Mouse (Mus musculus) left cerebral cortex, adult 11 months (tissue): ENCODE measurements around the gene Nfix.

ENCODE experiments used
- DNase-seq: peaks from one replicate; pipeline ENCODE4 v3.0.0; 2022; ENCODE audit warnings: low spot score

The Nfix gene

DNA sequence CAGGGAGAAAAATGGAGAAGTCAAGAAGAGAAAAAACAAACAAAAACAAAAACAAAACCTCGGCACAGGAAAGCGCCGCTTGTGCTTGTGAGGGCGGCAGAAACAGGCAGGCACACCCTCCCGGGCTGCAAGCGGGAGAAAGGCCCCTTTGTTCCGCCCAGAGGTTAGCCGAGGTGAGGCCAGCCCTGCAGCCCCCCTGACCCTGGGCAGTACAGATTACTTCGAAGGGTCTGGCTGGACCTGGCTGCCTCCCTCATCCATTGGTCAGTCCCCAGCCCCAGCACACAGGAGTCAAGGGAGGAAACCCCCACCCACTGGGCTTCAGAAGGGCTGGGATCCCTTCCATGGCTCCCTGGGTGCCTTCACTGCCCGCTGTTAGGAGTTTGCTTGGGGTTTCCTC, 61.9 kb downstream of the Nfix start:
- no peak for DNase-seq

DNA sequence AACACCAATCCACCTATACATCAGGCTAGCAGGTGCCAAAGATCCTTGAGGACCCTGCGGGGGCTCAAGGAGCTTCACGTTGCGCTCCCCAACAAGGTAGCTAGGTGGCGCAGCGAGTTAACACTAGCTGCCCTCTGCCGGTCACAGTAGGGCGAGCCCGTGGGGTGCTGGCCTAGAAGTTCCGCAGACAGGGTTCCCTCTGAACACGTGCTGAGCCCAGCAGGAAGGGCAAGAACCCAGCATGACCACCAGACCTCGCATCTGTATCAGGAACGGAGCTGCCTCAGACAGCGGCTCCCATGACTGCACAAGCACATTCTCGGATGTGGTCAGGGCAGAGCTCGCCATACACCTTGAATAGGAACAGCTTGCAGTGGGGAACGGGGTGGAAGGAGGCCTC, 62.5 kb downstream of the Nfix start:
- DNase-seq = no peak

DNA sequence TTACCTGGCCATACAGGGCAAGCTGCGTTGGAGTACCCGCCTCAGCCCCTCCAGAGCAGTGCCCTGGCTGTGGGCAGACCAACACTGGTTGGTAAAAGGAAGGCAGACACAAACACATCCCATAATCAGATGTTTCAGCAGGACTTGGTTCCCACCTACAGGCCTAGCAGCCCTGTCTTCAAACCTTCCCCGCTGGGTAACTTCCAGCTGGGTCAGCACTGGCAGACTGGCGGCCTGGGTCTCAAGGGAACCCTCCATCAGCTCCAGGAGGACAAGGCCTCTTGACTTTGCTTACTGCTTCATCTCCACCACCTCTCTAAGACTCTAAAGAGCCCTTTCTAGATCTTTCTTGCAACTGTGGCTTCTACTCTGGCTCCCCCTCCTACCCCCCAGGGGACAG, 63.6 kb downstream of the Nfix start:
- DNase-seq = no peak

DNA sequence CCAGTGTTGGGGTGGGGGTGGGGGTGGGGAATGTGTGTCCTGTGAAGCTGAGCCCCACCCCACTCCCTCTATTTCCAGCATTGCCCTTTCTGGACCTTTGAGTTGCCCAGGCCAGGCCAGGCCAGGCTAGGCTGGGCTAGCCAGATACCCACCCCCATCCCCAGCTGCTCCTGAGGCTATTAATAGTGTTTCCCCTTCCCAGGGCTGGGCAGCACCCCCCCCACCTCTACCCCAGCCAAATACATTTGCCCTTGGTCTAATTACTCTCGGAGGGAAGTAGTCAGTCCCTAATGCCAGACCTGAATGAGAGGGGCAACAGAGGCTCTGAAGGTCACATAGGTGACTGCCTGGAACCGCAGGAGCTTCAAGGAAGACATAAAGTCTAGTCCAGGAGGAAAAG, 64.5 kb downstream of the Nfix start:
- no peak for DNase-seq

DNA sequence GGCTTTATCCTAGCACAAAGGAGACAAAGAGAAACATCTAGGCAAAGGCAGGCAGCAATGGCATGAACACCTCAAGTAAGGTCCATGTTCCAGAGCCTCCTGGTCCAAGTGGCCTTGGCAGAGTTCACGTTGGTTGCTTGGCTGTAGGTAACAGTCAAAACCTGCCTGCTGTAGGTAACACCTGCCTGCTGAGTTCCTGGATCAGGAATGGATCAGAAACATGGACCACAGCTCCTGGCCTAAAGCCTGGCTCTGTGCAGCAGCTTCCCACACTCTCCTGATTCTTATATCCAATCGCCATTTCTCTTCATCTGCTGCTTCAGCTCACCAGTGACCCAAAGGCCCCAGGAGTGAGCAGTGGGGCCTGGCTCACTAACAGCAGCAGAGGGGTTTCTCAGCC, 65.5 kb downstream of the Nfix start:
- DNase-seq = no peak

DNA sequence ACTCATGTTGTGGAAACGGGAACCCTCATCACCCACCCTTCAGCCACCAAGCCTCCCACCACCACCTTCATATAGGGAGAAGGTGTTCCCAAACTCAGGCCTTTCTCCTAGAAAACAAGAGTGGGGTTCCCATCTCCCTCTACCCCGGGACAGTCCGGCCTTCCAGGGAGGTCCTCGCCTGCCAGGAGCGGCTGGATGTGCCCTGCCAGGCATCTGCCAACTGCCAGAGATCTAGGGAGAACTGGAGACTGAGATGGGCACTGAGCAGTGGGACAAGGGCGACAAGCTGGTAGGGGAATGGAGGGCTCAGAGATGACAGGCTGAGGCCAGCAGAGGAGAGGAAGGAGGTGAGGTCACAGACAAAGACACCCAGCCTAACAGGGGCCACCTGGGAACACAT, 66.2 kb downstream of the Nfix start:
- no peak for DNase-seq

DNA sequence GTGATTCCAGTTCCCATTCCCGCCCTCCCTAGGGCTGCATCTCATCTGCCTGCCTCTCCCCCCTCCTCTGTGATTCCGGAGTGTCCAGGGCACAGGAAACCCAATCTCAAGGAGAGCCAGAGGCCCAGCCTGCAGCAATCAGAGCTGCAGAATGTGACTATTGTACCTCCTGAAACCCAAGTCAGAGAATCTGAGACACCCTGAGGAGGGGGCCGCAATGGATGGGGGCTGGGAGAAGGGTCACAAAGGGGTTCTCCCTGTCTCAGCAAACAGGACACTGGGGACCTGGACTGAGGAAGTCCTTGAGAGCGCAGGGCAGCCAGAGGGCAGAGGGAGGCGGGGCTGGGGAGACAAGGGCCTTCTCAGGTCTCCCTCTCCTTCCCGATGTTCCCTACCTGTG, 67.1 kb downstream of the Nfix start:
- DNase-seq = no peak

DNA sequence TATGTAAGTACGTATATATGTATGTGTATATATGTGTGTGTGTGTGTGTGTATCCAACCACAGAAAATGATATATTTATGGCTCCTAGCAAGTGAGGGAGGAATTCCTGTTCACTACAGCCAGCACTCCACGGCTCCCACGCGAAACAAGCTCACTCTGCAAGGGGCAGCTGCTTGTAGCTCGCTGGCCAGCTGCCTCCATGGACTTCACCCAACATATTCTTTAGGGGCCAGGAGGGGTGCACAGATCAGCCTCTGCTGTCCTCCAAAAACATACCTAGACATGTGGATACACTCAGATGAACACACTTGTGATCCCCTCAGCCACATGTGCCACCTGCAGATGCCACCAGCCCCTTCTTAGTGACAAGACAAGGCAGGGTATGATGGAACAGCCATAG, 67.6 kb downstream of the Nfix start:
- DNase-seq = no peak

DNA sequence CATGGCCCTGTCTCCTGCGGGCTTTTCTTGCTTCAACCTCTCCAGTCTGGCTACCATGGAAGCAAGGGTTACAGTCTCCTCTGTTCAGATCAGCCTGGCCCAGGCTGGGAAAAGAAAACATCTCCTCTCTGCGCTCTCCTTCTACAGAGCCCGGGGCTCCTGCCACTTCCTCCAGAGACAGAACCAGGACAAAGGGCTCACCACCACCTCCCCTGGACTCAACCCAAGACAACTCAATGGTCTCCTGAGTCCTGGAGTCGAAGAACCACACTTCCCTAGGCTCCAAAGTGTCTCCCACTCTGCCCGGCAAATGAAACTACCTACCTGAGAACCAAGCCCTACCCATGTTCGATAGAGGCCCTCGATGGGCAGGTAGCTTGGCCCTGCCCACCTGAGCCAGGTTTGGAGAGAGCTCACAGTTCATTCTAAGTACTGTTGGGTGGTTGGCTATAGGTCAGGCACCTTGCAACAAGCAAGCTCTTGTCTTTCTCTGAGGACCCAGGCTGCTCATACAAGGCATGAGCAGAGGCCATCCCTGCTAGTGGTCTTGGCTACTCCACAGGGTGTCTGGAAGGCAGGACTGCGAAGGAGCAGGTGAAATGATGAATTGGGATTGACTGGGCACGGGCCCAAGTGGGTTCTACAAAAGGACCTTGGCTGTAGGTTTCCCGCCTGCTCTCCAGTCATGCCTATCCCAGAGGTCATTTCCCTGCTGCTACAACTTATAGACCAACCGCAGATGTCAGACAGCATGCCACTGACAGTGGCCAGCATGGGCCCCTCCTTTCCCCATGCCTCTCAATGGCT, 68.6 kb downstream of the Nfix start:
- DNase-seq = no peak

DNA sequence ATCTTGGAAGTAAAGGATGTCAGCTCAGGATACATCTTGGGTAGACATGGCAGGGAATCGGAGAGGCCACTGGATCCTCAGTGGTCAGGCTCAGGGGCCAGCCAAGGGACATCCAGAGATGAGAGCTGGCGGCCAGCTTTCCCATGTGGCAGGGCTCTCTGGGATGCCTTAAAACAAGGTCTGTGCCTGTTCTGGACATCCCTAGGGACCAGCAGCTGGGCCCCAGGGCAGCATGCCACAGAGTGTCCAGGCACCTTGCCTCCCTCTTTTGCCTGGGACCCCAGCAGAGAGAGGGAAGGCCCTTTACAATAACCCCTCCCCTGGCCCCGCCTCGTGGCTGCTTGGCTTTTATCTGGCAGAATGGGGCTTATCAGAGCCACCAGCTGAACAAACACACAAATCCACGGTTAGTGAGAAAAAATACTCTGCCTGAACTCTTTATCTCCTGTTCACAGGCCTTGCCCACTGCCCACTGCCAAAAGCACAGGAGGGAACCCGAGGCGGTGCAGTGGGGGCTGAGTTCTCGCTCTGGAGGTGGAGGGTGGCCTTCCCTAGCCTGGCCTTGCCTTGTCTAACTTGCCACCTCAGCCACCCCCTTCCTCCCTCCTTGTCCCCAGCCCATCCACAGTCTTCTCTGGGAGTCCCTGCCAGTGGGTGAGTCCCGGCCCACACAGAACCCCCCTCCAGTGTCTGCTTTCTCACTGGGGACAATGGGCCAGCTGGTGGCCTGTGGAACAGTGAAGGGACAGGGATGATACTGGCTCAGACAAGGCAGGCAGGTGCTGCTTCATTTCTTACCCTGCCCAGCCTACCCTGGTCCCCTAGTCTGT, 69.4 kb downstream of the Nfix start:
- no peak for DNase-seq

DNA sequence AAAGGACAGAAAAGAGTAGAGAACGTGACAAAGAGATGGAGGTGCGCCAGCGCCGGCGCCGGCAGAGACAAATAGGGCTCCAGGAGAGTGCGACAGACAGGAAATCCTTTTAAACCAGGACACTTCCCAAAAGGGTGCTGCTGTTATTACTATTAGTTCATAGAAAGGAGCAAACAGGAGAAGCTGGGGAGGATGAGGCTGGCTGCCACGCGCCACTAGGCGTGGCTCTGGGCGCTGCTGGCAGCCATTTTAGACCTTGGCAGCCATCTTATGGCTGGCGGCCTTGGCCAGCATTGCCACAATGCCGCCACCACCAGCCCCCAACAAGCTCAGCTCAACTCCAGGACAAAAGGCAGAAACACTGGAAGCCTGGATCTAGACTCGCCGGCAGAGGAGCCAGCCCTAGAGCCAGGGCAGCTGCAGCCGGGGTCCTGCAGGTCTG, 70.2 kb downstream of the Nfix start:
- DNase-seq = no peak

DNA sequence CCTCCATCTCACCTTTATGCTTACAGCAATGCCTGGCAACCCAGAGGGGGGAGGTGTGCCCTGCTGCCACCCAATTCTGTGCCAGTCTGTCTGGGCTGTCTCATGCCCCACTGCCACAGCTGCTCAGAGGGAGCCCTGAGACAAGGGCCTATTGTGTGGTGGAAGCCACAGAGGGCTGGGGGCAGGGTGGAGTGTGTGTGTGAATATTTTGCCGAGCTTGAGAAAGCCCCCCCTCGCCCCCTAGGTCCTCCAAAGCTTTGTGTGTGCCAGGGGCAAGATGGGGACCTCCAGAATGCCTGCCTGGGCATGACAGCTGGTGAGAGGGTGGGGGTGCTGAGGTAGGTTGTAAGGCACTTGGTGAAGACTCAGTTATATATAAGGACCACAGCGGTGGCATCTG, 71.7 kb downstream of the Nfix start:
- peak; percentile 57 for DNase-seq

DNA sequence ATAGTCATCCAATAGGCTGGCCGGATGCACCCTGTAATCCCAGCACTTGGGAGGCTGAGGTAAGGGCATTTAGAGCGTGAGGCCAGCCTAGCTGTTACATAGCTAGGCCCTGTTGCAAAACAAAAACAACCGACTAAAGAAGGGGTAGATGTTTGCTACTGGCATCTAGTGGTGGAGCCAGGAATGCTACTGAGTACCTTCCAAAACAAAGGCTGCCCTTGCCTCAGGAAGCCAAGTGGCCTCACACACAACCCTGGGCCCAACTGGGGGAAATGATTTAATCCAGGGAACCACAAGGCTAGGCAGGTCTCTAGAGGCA, 74.2 kb downstream of the Nfix start:
- no peak for DNase-seq

DNA sequence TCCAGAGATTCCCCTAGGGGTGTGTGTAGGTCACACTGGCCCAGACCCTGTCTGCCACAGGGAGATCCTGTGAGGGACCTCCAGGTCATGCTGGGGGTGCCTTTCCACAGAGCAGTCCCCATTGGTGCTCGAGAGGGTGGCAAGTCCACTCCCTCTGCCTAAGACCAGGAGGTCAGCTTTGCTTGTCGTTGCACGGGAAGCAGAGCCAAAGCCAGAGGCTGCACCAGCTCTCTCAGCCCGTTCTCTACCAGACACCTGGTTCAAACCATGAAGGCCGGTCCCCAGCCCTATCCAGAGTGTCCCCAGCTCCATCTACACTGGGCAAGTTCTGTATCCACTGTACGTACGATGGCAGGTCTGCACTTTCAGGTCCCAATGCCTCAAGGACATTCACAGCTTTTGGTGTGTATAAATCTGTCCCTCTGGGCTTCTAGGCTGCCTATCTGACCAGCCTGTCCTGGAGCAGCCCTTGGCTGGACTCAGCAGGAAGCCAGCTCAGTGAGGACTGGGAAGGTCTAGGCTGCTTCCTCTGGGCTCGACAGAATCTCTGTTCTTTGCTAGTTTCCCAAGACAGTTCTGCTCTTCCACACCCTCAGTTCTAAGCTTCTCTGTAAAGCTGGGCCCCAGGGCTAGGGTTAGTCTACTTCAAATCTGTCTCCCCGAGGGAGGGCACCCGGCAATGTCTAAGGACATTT, 74.8 kb downstream of the Nfix start:
- no peak for DNase-seq

DNA sequence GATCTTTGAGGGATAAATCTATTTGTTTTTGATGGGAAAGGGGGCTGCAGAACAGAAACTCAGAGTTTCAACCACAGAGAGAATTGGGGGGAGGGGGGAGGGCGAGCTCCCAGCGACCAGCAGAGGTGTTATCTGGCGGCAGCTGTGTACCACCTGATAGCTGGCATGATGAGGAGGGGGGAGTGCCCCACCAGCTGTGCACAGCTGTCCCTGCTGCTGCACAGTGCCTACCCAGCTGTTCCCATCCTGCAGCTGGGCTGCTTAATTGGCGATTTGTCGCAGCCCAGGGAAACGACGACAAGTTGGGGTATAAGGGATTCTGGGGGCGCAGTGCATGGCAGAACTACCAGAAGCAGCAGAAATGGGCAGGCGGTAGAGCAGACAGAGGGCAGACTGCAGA, 75.5 kb downstream of the Nfix start:
- no peak for DNase-seq

DNA sequence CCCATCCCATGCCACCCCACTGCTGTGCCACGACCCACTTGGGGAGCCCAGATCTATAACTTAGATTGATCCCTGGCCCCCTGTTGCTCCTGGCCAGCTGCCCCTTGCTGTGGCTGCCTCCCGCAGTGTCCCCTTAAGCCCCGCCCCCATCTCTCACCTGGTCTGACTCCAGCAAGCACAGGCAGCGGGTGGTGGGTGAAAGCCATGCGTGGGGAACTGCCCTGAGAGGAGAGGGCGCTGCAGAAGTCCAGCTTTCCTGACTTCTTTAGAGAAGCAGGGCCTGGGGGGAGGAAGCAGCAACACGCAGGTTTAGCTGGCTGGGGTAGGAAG, 76.6 kb downstream of the Nfix start:
- DNase-seq = no peak

DNA sequence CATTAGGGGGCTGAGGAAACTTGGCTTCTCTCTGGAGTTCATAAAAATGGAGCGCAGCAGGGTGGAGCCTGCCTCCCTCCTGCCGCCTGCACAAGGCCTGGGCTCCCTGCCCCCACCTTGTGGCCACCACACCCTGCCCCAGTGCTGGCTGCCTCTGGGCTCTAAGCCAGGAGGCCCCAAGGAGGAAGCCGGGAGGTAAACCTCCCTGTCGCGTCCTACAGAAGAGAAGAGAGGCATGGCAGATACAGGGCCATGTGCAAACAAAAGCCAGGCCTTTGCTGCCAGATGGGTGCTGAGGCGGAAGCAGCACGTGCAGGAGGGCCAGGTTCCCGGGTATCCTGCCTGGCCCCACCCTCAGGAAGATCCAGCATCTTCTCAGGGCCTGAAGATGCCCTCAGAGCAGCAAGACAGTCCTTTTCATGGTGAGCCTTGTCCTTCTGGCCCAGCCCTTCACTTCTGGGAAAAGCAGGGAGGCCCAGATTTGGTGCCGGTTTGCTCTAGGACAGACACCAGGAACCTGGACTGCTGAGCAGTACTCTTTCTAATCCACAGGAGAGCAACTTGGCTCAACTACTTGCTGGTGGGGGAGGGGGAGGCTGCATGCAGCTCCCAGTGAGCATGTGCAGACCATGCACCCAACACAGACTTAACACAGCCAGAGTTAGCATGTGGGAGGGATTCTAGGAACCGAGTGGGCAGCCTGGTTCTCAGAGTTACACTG, 77.1 kb downstream of the Nfix start, which contains the start of gene G430095P16Rik:
TSS of gene G430095P16Rik (plus strand) at position 158 of the 721 bp plus-strand sequence.
- no peak for DNase-seq

DNA sequence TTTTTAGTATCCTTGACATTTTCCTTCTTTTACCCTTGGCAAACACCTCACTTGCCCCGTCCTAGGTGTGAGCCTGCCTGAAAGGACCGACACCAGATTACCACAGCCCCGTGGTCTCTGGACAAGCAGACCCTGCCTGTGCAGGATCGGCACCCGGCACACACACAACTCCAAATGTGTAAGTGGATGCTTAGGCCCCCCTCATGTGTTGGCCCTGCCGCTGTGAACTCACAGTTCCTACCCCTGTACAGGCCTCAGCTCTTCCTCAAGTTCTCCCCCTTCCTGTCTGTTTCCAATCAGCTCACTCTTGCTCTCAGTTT, 77.7 kb downstream of the Nfix start:
- DNase-seq = no peak

DNA sequence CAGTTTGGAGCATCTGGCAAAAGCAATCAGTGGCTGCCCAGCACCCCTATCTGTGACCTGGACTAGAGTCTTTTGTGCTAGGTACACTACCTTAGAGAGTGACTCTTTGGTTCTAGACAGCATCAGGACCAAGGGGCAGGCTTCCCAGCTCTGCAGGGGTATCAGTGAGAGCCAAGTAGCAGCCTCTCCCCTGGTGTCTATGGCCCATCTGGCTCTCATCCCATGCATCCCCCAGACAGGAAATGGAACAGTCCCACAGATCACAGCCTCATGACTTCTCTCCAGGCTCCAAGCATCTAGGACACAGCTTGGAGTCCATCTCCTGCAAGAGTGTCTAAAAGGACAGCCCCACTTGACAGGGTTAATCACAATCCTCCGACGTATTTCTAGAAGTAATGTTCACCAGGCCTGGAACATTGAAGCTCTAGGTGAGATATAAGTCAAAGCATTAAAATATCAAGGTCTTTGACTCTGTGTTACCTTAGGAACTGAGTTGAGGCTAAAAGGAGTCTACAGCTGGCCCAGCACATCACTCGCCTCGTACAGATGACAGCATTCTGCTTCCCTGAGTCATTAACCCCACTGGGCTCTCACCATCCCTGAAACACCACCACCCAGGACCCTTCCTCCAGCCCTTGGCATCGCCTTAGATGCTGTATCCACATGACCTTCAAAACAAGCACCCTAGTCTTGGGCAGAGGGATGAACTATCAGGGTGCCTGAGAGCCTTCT, 81.0 kb downstream of the Nfix start:
- no peak for DNase-seq

DNA sequence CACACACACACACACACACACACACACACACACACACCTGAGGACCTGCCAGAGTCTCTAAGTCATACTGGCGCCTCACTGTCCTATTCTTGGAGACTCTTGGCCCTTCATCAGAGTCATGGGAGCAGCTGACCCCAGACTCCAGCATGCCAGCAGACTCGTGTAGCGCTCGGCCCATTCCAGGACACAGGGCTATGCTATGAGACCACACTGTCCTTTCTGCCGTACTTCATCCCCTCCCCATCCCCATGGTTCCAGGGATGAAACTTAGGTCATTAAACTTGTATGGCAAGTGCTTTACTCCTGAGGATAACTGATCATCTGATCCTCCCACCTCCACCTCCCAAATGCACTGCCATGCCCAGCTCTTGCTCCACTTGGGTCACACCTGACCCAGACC, 81.7 kb downstream of the Nfix start:
- no peak for DNase-seq

DNA sequence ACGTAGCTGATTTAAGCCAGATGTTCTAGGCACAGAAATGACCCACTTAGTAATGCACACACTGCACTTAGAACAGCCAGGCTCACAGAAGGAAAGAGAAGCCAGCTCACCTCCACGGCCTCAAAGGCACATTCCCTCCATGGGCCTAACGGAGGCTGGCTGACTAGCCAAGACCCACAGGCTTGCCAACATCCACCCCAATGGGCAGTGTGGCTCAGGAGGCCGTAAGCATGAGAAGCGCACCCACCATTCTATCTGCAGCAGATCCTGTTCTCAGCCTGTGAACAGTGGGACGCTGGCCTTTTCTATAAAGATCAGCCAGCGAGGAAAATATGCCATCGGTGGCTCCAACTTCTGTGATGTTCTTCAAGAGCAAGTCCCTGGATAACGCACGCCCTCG, 83.4 kb downstream of the Nfix start:
- DNase-seq = no peak

DNA sequence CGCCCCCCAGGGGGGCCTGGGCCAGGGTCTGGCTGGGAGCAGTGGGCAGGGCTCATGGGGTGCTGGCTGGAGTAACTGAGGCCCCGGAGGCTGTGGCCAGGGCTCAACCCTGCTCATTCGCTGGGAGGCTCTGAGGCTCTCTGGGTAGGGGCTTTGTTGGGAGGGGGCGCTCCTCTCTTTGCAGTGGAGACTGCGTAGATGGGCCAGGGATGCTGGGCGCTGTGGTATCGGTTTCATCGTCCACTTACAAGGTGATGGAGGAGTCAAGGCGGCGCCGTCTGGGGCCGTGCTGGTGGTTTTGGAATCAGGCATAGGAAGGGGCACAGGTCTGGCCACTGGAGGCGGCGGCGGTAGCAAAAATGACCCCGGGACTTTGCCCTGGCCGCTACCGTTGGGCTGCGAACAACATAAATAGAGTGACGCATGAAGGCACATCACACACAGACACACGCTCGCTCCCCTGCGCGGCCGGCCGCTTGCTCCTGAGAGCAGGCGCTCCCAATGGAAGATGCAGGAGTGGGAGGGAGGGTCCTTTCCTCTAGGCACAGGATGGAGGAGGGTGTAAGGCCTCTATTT, 84.2 kb downstream of the Nfix start:
- DNase-seq = no peak
